Mouse (Mus musculus): ENCODE measurements around the gene Ppp4r2.

Ppp4r2 gene

DNA sequence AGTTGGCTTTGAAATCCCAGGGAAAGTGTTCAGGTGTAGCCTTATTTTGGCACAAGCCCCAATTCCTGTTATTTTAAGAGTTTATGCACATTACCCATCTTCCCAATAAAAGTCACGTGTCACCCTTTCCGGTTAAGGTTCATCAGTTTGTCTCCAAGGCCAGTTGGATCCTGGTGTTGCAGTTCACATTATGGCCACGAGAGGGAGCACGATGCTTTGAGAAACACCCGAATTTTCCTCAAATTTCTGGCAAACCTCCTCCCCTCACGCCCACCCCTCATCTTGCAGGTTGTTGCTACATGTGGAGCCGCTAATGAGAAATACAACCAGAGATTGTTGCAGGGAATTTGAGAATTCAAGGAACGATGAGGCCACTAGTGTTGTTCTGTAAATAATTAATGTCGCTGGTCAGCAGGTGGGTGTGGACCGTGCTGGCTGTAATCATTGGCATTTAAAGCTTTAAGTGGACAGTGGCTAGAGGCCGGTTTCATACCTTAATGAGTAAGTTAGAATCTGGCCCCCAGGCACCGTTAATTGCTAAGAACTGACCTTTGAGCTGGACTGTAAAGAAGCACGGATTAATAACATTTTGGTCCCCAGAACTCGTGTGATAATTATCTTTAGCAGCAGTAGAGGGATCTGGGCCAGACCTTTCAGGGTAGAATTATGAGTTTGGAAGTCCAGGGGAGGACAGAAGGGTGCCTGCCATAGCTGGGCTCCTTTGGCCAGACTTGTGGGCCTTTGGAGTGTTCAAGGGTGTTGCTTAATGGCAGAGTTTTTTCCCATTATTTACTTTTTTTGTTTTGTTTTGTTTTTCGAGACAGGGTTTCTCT, 49.2 kb downstream of the Ppp4r2 start:
- no peak for DNase-seq (ENCODE audit: extremely low read depth, insufficient read length, low spot score)

DNA sequence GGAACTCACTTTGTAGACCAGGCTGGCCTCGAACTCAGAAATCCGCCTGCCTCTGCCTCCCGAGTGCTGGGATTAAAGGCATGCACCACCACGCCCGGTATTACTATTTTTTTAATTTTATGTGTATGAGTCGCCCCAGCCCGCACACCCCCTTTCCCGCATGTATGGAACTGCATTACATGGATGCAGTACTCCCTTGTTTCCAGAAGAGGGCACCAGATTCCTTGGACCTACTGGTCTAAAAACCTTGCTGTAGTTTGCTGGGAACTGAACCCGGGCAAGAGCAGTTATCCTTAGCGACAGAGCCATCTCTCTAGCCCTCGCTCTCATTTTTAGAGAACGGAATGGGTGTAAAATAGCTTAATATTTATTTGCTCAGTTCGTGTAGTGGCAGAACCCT, 49.8 kb downstream of the Ppp4r2 start:
- no peak for DNase-seq (ENCODE audit: extremely low read depth, insufficient read length, low spot score)

DNA sequence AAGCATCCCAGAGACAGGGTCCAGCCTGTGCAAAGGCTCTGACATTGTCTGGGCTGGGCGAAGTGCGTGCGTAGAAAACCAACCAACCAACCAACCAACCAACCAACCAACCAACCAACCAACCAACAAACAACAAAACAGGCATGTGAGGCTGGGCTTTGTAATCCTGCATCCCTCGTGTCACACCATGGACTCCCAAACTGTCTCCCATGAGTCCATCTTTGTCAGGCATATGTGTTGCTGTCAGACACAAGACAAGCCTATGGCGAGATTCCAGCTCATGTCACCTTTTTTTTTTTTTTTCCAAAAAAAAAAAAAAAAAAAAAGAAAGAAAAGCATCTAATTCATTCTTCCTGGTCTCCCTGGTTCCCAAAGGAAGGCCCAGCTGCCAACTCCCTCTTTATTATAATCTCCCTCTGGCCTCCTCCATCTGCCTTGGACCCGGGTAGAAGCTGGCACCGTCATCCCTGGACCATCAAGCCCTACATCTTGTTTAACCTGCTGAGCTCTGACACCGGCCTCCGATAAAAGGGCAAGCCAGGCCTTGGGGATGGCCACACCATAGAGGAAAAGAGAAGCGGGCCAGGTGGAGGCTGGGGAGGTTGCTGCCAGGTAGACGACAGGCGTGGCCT, 51.3 kb downstream of the Ppp4r2 start:
- no peak for DNase-seq (ENCODE audit: extremely low read depth, insufficient read length, low spot score)

DNA sequence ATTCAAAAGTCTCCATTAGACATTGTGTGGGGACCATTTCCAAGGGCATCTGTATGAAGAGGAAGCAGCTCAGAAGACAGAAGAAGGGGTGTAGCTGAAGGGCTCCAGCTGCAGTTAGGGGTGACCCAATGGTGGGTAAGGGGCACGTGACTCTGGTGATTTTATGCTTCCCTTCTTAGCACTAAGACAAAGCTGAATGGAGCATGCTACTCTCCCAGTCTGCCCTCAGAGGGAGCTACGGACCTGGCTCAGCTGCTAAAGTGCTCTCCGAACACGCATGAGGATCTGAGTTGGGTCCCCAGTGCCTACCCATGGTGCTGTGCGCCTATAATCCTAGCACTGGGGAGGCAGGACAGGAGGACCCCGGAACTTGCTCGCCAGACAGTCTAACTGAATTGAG, 52.0 kb downstream of the Ppp4r2 start:
- DNase-seq (ENCODE audit: extremely low read depth, insufficient read length, low spot score), result no peak

DNA sequence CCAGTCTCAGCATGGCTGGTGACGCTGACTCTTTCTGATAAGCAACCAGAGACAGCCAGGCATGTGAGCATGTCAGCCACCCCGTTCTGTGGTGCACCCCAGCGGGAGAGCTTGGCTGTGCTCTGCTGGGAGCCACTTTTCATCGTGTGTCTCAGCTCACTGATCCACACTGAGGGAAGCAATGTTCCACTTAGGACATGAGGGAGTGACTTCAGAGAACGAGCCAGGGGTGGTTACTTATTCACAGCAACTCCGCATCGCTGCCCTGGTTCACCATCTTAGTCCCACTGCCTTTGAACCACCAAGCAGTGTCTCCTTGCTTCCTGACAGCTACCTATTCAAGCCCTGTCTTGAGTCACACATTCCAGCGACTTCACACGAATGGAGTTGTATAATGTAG, 53.6 kb downstream of the Ppp4r2 start:
- no peak for DNase-seq (ENCODE audit: extremely low read depth, insufficient read length, low spot score)

DNA sequence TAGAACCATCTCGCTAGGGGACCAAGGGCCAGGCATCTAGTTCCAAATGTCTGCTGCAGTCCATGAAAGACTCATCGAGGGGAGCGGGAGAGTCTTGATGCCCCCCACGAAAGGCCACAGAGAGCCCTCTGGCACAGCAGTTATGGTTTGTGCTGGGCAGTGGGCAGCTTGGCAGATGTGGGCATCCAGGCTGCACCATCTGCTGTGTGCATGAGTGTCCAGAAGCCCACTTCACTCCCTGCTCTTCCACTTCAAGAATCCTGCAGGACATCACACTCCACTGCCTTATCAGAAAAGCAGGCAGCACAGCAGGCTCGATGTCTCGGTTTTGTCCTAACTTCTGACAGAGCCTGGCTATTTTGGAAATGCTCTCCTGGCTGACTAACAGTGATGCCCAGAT, 55.9 kb downstream of the Ppp4r2 start:
- no peak for DNase-seq (ENCODE audit: extremely low read depth, insufficient read length, low spot score)

DNA sequence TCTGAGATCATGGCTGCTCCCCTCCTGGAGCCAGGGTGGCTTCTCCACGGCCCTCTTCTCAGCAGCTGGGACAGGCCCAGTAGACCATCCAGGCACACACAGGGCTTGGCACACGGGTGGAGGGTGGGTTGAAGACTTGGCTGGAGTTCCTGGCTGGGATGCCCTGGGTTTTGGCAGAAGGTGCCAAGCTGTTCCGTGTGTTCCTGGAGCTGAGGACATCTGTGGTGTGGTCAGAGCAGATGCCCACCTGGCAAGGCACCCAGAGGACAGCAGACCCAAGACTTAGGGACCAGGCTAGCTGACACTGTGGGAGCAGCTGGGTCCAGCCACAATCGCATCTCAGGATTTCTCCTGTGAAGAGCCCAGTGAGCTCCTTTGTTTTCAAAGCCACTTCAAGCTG, 59.1 kb downstream of the Ppp4r2 start:
- no peak for DNase-seq (ENCODE audit: extremely low read depth, insufficient read length, low spot score)

DNA sequence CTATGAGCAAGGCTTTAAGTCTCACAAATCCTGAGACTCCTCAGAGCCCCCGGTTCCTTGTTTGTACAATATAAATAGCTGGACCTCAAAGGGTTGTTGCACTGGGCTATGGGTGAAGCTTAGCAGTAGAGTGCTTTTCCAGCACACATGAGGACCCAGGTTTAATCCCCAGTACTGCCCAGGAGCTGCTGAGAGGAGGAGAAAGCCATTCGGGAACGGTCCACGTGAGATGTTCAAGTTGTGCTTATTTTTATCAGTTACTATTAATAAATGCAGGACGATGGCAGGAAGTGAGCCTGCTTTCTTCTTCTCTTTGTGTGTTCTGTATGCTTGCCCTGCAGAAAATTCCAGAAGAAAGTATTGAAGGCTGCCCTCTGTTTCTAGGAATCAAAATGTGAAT, 59.7 kb downstream of the Ppp4r2 start:
- DNase-seq (ENCODE audit: extremely low read depth, insufficient read length, low spot score), result no peak

DNA sequence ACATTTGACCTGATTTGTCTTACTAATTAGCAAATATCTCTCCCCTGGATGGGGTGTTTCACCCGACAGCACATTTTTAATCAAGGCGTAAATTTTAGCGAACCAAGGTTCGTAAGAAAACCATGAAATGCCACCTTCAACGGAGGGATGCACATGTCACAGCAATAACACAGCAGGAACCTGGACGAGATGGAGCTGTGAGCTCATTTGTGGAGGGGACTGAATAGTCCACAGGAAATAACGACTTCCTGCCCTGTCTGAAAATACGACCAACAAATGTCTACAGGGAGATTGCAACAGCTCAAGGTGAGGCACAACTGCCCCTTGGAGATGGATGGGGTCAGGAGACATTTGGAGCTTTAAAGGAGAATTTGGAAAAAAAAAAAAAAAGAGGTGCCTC, 61.8 kb downstream of the Ppp4r2 start:
- DNase-seq (ENCODE audit: extremely low read depth, insufficient read length, low spot score), result no peak

DNA sequence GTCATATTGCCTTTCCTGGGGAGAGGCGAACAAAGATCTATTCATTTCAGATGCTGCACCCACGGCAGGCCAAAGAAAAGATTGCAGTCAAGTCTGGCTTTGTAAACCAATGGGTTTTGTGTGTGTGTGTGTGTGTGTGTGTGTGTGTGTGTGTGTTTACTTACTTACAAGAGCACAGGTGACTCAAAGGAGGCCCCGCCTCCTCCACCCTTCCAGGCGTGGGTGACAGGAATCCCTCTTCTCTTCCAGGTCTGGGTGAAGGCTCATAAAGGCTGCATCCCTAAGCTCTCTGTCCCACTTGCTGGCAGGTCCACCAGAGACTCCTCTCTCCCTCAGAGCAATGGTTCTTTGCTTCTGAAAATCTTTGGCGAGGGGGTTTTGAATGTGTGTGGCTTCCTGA, 63.5 kb downstream of the Ppp4r2 start:
- no peak for DNase-seq (ENCODE audit: extremely low read depth, insufficient read length, low spot score)

DNA sequence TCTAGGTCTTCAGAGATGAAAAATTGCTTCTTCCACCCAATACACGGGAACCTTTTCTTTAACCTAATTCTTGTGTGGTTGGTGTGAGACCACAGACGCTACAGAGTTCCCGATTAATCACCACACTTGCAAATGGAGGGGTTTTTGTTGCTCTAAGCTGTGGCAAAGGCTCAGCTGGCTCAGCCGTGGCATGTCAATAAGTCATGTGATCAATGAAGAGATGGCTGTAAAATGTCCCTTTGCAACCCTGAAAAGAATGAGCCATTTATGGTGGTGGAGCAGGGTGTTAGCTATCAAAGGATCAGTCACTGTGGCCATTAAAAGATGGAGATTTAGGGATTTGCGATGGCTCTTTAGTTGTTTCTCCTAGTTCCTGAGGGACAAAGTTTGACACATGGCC, 71.0 kb downstream of the Ppp4r2 start:
- no peak for DNase-seq (ENCODE audit: extremely low read depth, insufficient read length, low spot score)

DNA sequence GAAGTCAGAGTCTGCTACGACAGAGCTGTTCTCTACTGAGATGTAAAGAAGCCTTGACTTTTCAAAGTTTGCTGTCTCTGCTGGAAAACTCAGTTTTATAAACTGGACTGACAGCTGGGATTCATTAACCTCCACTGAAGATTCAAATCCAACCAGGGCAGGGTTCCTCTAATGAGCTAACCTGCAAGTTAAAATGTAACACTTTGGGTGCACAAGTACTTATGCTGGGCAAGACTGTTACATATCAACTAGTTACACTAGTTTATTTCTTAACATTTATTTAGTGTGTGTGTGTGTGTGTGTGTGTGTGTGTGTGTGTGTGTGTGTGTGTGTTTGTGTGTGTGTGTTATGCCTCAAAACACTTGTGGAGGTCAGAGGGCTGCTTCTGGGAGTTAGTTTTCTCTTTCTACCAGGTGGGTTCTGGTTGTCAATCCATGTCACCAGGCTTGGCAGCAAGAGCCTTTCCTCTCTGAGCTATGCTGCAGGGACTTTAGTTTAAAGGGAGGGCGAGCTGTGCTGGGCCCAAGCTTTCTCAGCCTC, 76.8 kb downstream of the Ppp4r2 start:
- no peak for DNase-seq (ENCODE audit: extremely low read depth, insufficient read length, low spot score)
